Mouse (Mus musculus): ENCODE data around the gene Hist2h2ab.

DNA sequence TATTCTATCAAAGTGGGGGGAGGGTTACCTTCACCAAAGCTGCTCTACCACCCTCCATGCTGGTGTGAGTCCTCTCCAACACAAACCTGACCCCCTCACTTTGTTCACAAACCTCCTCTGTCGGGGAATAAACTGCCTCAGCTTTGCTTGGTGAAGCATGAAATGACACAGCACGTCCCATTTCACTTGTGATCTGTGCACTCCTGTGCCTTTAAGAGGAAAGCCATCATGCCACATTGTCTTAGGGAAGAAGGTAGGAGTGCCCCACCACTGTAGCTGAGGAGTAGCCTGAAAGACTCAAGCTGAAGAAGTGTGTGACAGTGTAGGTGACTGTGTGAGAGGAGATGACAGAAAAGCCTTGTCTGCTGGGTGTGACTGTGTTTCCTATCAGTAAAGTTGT, 5.8 kb downstream of the Hist2h2ab start:
- TF ChIP-seq E2F4 (IDR thresholded peaks at IDR 0.05; ENCODE audit: insufficient replicate concordance, low read depth, low read length) (no peak), CTCF (conservative IDR thresholded peaks at IDR 0.05 in 1 of 2, IDR thresholded peaks at IDR 0.05 in 1 of 2; ENCODE audit: low read depth in 2 of 2, low read length in 2 of 2) (no peak), JUND (conservative IDR thresholded peaks at IDR 0.05; ENCODE audit: low read depth, low read length) (no peak), ETS1 (conservative IDR thresholded peaks at IDR 0.05; ENCODE audit: low read depth, low read length) (no peak), EP300 (IDR thresholded peaks at IDR 0.05; ENCODE audit: low read length) (no peak), GABPA (IDR thresholded peaks at IDR 0.05; ENCODE audit: insufficient replicate concordance, low read depth, low read length) (no peak), CHD1 (IDR thresholded peaks at IDR 0.05; ENCODE audit: low read depth, low read length) (no peak), POLR2AphosphoS2 (IDR thresholded peaks at IDR 0.05; ENCODE audit: low read depth, low read length) (no peak), ELF1 (IDR thresholded peaks at IDR 0.05; ENCODE audit: low read depth, low read length) (no peak), CHD2 (IDR thresholded peaks at IDR 0.05; ENCODE audit: low read length) (0 out of 2 replicates have a peak, but pooled peaks have one; percentile 29), POLR2A (IDR thresholded peaks at IDR 0.05; ENCODE audit: low read depth, low read length) (no peak), TBP (conservative IDR thresholded peaks at IDR 0.05; ENCODE audit: low read depth, low read length) (no peak), ZKSCAN1 (IDR thresholded peaks at IDR 0.05; ENCODE audit: borderline replicate concordance, low read depth, low read length) (no peak), MAZ (IDR thresholded peaks at IDR 0.05; ENCODE audit: low read depth, low read length) (no peak)

Data from CH12.LX (cell line).